Mouse (Mus musculus) MEL (cell line): Measurements from ENCODE around the gene Cotl1. TPM values are rescaled to one million over a fixed set of nuclear protein-coding genes. Genes with fewer than 3 reads are reported as not detected.

ENCODE experiments used
- DNase-seq: peaks from one replicate; pipeline ENCODE4 v3.0.0; 2011; ENCODE audit warnings: low read depth, low spot score
- H3K27ac ChIP-seq: 2 replicates; pipeline ENCODE4 v1.5.1; 2012; ENCODE audit warnings: low read depth, mild to moderate bottlenecking, control low read depth, low read length, moderate library complexity; ENCODE audit not compliant: control insufficient read depth
- H3K27me3 ChIP-seq, 2 experiments: fragments of 150-350 bp in 1 of 2; sonication (generic) in 1 of 2; 2 replicates each; pipeline ENCODE4 v1.6.1; 2012; ENCODE audit warnings: low read length in 2 of 2, mild to moderate bottlenecking in 2 of 2, improper control_type of control experiment in 1 of 2, moderate library complexity in 1 of 2; ENCODE audit not compliant: insufficient read depth in 2 of 2, control insufficient read depth in 1 of 2
- H3K36me3 ChIP-seq, 2 experiments: 2 replicates each; pipeline ENCODE4 v1.6.1; 2012 to 2014; ENCODE audit warnings: low read length in 2 of 2, improper control_type of control experiment in 1 of 2, inconsistent platforms in 1 of 2, mild to moderate bottlenecking in 1 of 2; ENCODE audit not compliant: insufficient read depth in 2 of 2, control insufficient read depth in 1 of 2
- H3K4me1 ChIP-seq, 2 experiments: fragments of 150-350 bp in 1 of 2; sonication (generic) in 1 of 2; 2 replicates each; pipeline ENCODE4 v1.6.1; 2012; ENCODE audit warnings: low read length in 2 of 2, improper control_type of control experiment in 1 of 2, mild to moderate bottlenecking in 1 of 2; ENCODE audit not compliant: insufficient read depth in 2 of 2, control insufficient read depth in 1 of 2
- H3K4me3 ChIP-seq, 2 experiments: fragments of 150-350 bp in 1 of 2; sonication (generic) in 1 of 2; 2 replicates each; pipeline ENCODE4 v1.5.1; 2012; ENCODE audit warnings: low read depth in 2 of 2, low read length in 2 of 2, mild to moderate bottlenecking in 2 of 2, moderate library complexity in 2 of 2, control low read depth in 1 of 2, improper control_type of control experiment in 1 of 2; ENCODE audit not compliant: control insufficient read depth in 1 of 2, insufficient read depth in 1 of 2
- H3K79me2 ChIP-seq: 2 replicates; pipeline ENCODE4 v1.6.1; 2012; ENCODE audit warnings: mild to moderate bottlenecking, low read length, moderate library complexity; ENCODE audit not compliant: control insufficient read depth, poor library complexity, insufficient read depth
- H3K9ac ChIP-seq: 2 replicates; pipeline ENCODE4 v1.6.1; 2012; ENCODE audit warnings: low read depth, mild to moderate bottlenecking, control low read depth, low read length, moderate library complexity; ENCODE audit not compliant: control insufficient read depth, poor library complexity, severe bottlenecking
- H3K9me3 ChIP-seq: fragments of 150-350 bp; sonication (generic); replicated peaks from 2 replicates; pipeline ENCODE4 v1.6.1; 2012; ENCODE audit warnings: mild to moderate bottlenecking, low read length, improper control_type of control experiment, moderate library complexity; ENCODE audit not compliant: insufficient read depth
- BHLHE40 ChIP-seq: IDR thresholded peaks from 2 replicates; pipeline ENCODE4 v1.6.1; 2012; ENCODE audit warnings: low read depth, mild to moderate bottlenecking, inconsistent platforms, low read length, improper control_type of control experiment, borderline replicate concordance
- CHD1 ChIP-seq: IDR thresholded peaks from 2 replicates; pipeline ENCODE4 v1.6.1; 2012; ENCODE audit warnings: low read depth, mild to moderate bottlenecking, inconsistent platforms, low read length, improper control_type of control experiment
- CTCF ChIP-seq, 3 experiments: IDR thresholded peaks in 2 of 3; conservative IDR thresholded peaks in 1 of 3; 2 replicates each; pipeline ENCODE4 v1.5.1; 2011 to 2012; ENCODE audit warnings: low read length in 3 of 3, low read depth in 2 of 3, mild to moderate bottlenecking in 2 of 3, improper control_type of control experiment in 1 of 3, inconsistent platforms in 1 of 3, mixed read lengths in 1 of 3, moderate library complexity in 1 of 3; ENCODE audit not compliant: control insufficient read depth in 1 of 3, insufficient read depth in 1 of 3, poor library complexity in 1 of 3, severe bottlenecking in 1 of 3
- E2F4 ChIP-seq: IDR thresholded peaks from 2 replicates; pipeline ENCODE4 v1.6.1; 2011; ENCODE audit warnings: low read depth, low read length, improper control_type of control experiment, borderline replicate concordance
- EP300 ChIP-seq, 2 experiments: IDR thresholded peaks; 2 replicates each; pipeline ENCODE4 v1.6.1; 2011; ENCODE audit warnings: improper control_type of control experiment in 2 of 2, low read length in 2 of 2, low read depth in 1 of 2, mild to moderate bottlenecking in 1 of 2
- ETS1 ChIP-seq: IDR thresholded peaks from 2 replicates; pipeline ENCODE4 v1.6.1; 2012; ENCODE audit warnings: low read depth, mild to moderate bottlenecking, inconsistent platforms, low read length, improper control_type of control experiment, moderate library complexity
- GATA1 ChIP-seq: IDR thresholded peaks from 2 replicates; pipeline ENCODE4 v1.6.1; 2011; ENCODE audit warnings: low read depth, low read length, improper control_type of control experiment
- HCFC1 ChIP-seq: IDR thresholded peaks from 2 replicates; pipeline ENCODE4 v1.6.1; 2012; ENCODE audit warnings: low read depth, mild to moderate bottlenecking, inconsistent platforms, low read length, improper control_type of control experiment, moderate library complexity
- MAX ChIP-seq: IDR thresholded peaks from 2 replicates; pipeline ENCODE4 v1.6.1; 2011; ENCODE audit warnings: low read length, improper control_type of control experiment
- MAZ ChIP-seq: IDR thresholded peaks from 2 replicates; pipeline ENCODE4 v1.6.1; 2012; ENCODE audit warnings: low read depth, mild to moderate bottlenecking, inconsistent platforms, low read length, improper control_type of control experiment
- NRF1 ChIP-seq: IDR thresholded peaks from 2 replicates; pipeline ENCODE4 v1.6.1; 2014; ENCODE audit warnings: low read depth, mild to moderate bottlenecking, inconsistent platforms, low read length, improper control_type of control experiment, moderate library complexity; ENCODE audit not compliant: poor library complexity, insufficient read depth, severe bottlenecking
- POLR2AphosphoS2 ChIP-seq: IDR thresholded peaks from 2 replicates; pipeline ENCODE4 v1.6.1; 2011; ENCODE audit warnings: low read length, improper control_type of control experiment
- POLR2AphosphoS5 ChIP-seq: IDR thresholded peaks from 2 replicates; pipeline ENCODE4 v1.6.1; 2012; ENCODE audit warnings: low read depth, borderline replicate concordance, mild to moderate bottlenecking, inconsistent platforms, low read length, moderate library complexity, mixed read lengths
- RCOR1 ChIP-seq: IDR thresholded peaks from 2 replicates; pipeline ENCODE4 v1.6.1; 2012; ENCODE audit warnings: low read depth, mild to moderate bottlenecking, inconsistent platforms, low read length, improper control_type of control experiment
- SMC3 ChIP-seq: IDR thresholded peaks from 2 replicates; pipeline ENCODE4 v1.6.1; 2011; ENCODE audit warnings: low read depth, low read length, improper control_type of control experiment
- TBP ChIP-seq: IDR thresholded peaks from 2 replicates; pipeline ENCODE4 v1.8.0; 2011; ENCODE audit warnings: low read depth, low read length, improper control_type of control experiment
- TCF12 ChIP-seq: IDR thresholded peaks from 2 replicates; pipeline ENCODE4 v1.6.1; 2014; ENCODE audit warnings: low read depth, mild to moderate bottlenecking, inconsistent platforms, low read length, improper control_type of control experiment, moderate library complexity
- USF1 ChIP-seq: IDR thresholded peaks from 2 replicates; pipeline ENCODE4 v1.6.1; 2014; ENCODE audit warnings: low read depth, mild to moderate bottlenecking, inconsistent platforms, low read length, improper control_type of control experiment, moderate library complexity
- ZC3H11A ChIP-seq: IDR thresholded peaks from 2 replicates; pipeline ENCODE4 v1.6.1; 2012; ENCODE audit warnings: low read depth, mild to moderate bottlenecking, inconsistent platforms, low read length, improper control_type of control experiment
- ZKSCAN1 ChIP-seq: IDR thresholded peaks from 2 replicates; pipeline ENCODE4 v1.6.1; 2012; ENCODE audit warnings: low read depth, mild to moderate bottlenecking, inconsistent platforms, low read length, improper control_type of control experiment, moderate library complexity
- ZMIZ1 ChIP-seq: IDR thresholded peaks from 2 replicates; pipeline ENCODE4 v1.6.1; 2012; ENCODE audit warnings: low read depth, mild to moderate bottlenecking, inconsistent platforms, low read length, improper control_type of control experiment, moderate library complexity
- polyA plus RNA-seq, 2 experiments: library from polyadenylated mRNA; stranded (reverse) in 1 of 2; unstranded in 1 of 2; fragments of >175 nt in 1 of 2; fragments of >200 nt in 1 of 2; gene quantifications; 2 replicates each; pipeline versions ENCODE4 v1.2.1 to v1.2.4; 2012; ENCODE audit warnings: low replicate concordance in 2 of 2, low read depth in 1 of 2; ENCODE audit not compliant: insufficient read length in 2 of 2, insufficient read depth in 1 of 2, missing spikeins in 1 of 2
- total RNA-seq: library from RNA; depleted of rRNA; stranded (reverse); fragments of 300-350 nt; gene quantifications from 2 replicates; pipeline ENCODE4 v1.2.3, GENCODE M21; 2012

Cotl1 gene
- total and polyA plus RNA-seq, 3 experiments = 70.3 to 114 TPM; not detected in 1

DNA sequence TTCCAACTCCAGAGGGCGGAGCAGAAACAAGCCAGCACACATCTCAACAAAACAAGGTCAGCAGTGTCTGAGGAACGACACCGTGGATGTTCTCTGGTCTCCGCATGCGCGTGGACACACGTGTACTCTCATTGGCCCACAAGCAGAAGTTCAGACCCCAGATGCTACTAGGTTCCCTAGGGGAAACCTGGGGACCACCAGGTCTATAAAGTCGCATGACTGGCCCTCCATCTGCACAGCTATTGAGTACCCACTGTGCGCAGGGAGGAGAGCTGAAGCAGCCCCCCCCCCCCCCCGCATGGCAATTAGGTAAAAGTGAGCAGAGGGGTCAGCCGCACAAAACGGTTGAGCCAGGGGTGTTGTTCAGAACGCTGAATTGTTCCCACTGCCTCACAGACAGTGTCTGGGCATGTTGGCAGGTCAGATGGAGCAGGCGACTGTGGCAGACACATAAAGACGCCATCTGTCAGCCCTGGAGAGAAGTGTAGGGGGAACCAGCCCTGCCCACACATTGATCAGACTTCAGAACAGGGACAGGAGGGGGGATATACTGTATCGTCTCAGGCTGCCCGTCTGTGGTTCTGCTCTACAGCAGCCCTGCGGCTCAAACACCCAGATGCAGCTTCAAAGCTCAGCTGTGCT, 54.5 kb downstream of the Cotl1 start:
- Histone ChIP-seq H3K9me3 (no peaks in the 10 kb centered on the region), H3K27ac (no peak overlapping the region), H3K9ac (no peak overlapping the region), H3K79me2 (no peaks in the 10 kb centered on the region), H3K4me1 (peaks cover 8 to 32% of the 10 kb centered on the region in 2 experiments), H3K36me3 (peaks cover 0 to 9% of the 10 kb centered on the region in 2 experiments; a peak in 2 of 4 replicates), H3K4me3 (no peak overlapping the region), H3K27me3 (no peaks in the 10 kb centered on the region)
- TF ChIP-seq ZKSCAN1 (0 out of 2 replicates have a peak, but pooled peaks have one; percentile 21), ZC3H11A (no peak)
- no peak for DNase-seq

DNA sequence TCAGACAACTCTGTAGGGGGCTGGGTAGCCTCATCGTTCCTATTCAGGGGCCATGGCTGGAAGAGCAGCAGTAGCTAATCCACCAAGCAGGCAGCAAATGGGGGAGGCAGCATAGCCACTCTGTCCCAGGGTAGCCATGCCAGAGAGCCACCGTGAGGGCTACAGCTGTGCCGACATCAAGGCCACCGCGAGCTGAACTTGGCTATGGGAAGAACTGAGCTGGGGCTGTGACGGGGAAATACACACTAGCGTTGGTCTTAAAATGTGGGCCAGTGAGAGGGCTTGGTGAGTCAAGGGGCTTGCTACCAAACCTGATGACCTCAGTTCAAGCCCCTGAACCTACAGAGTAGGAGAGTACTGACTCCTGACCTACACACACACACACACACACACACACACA, 55.7 kb downstream of the Cotl1 start:
- Histone ChIP-seq H3K27me3 (no peaks in the 10 kb centered on the region), H3K36me3 (peaks cover 0 to 9% of the 10 kb centered on the region in 2 experiments; a peak in 2 of 4 replicates), H3K9ac (no peak overlapping the region), H3K27ac (no peak overlapping the region), H3K4me3 (no peak overlapping the region), H3K9me3 (no peaks in the 10 kb centered on the region), H3K79me2 (no peaks in the 10 kb centered on the region), H3K4me1 (peaks cover 8 to 32% of the 10 kb centered on the region in 2 experiments)
- no peak for DNase-seq
- TF ChIP-seq MAZ = no peak
- no peak for TF ChIP-seq POLR2AphosphoS2
- no peak for TF ChIP-seq NRF1
- no peak for TF ChIP-seq CHD1
- TF ChIP-seq SMC3 = no peak
- no peak for TF ChIP-seq POLR2AphosphoS5
- TF ChIP-seq RCOR1 = no peak
- TF ChIP-seq TCF12 = no peak
- no peak for TF ChIP-seq MAX
- TF ChIP-seq HCFC1 = no peak
- TF ChIP-seq CTCF (IDR thresholded peaks at IDR 0.05 in 2 of 3, conservative IDR thresholded peaks at IDR 0.05 in 1 of 3; ENCODE audit: control insufficient read depth in 1 of 3, insufficient read depth in 1 of 3, low read depth in 2 of 3, low read length in 3 of 3, poor library complexity in 1 of 3, severe bottlenecking in 1 of 3) = no peak
- no peak for TF ChIP-seq ZC3H11A
- TF ChIP-seq EP300 (IDR thresholded peaks at IDR 0.05; ENCODE audit: low read depth in 1 of 2, low read length in 2 of 2) = no peak
- TF ChIP-seq BHLHE40 = no peak
- no peak for TF ChIP-seq ETS1
- TF ChIP-seq E2F4 = no peak
- TF ChIP-seq USF1 = no peak
- no peak for TF ChIP-seq GATA1
- TF ChIP-seq ZMIZ1 = no peak
- no peak for TF ChIP-seq TBP
